Mouse (Mus musculus) spleen, adult 2 months (tissue): ENCODE results near the gene Cep164.

Experiments used
- CTCF ChIP-seq: fragments of 200-500 bp; IDR thresholded peaks from 2 replicates; pipeline ENCODE4 v1.5.1; 2011; ENCODE audit warnings: mild to moderate bottlenecking, inconsistent platforms; ENCODE audit not compliant: insufficient read depth, insufficient read length, insufficient replicate concordance; ENCODE audit errors: extremely low read depth
- POLR2A ChIP-seq: fragments of 200-500 bp; IDR thresholded peaks from 2 replicates; pipeline ENCODE4 v1.6.1; 2011; ENCODE audit warnings: low read depth, low read length, inconsistent platforms

GRCm38 (mm10) chr9:45869181-45869580, 40.7 kb upstream of the Cep164 start:
- no peak for TF ChIP-seq POLR2A
- TF ChIP-seq CTCF: no peak
